Mouse (Mus musculus) spleen, adult 2 months (tissue): ENCODE measurements around the gene Wdr62. TPM values are rescaled to one million over a fixed set of nuclear protein-coding genes. Genes with fewer than 3 reads are reported as not detected.
A peak's percentile ranks its signal among the peaks of the same experiment; 100 is the strongest.

Experiments used
- DNase-seq, 2 experiments: peaks; one replicate each; pipeline versions ENCODE4 v3.0.0 to v3.0.0-alpha.2; 2012 to 2021; ENCODE audit warnings: low spot score in 2 of 2, low read depth in 1 of 2
- H3K27ac ChIP-seq: fragments of 200-500 bp; 2 replicates; pipeline ENCODE4 v1.5.1; 2012; ENCODE audit warnings: low read length, inconsistent platforms; ENCODE audit not compliant: insufficient read depth
- H3K27me3 ChIP-seq: fragments of 200-500 bp; 2 replicates; pipeline ENCODE4 v1.6.1; 2012; ENCODE audit warnings: mild to moderate bottlenecking, moderate library complexity, low read length, inconsistent platforms; ENCODE audit not compliant: control insufficient read depth, insufficient read depth
- H3K36me3 ChIP-seq: fragments of 200-500 bp; 2 replicates; pipeline ENCODE4 v1.6.1; 2012; ENCODE audit warnings: mild to moderate bottlenecking, low read length, inconsistent platforms; ENCODE audit not compliant: control insufficient read depth, insufficient read depth
- H3K4me1 ChIP-seq: fragments of 200-500 bp; 2 replicates; pipeline ENCODE4 v1.6.1; 2011; ENCODE audit warnings: inconsistent platforms; ENCODE audit not compliant: control insufficient read depth, insufficient read depth, insufficient read length
- H3K4me3 ChIP-seq: fragments of 200-500 bp; 2 replicates; pipeline ENCODE4 v1.5.1; 2011; ENCODE audit warnings: mild to moderate bottlenecking, inconsistent platforms; ENCODE audit not compliant: insufficient read depth, insufficient read length; ENCODE audit errors: extremely low read depth
- CTCF ChIP-seq: fragments of 200-500 bp; IDR thresholded peaks from 2 replicates; pipeline ENCODE4 v1.5.1; 2011; ENCODE audit warnings: mild to moderate bottlenecking, inconsistent platforms; ENCODE audit not compliant: insufficient read depth, insufficient read length, insufficient replicate concordance; ENCODE audit errors: extremely low read depth
- POLR2A ChIP-seq: fragments of 200-500 bp; IDR thresholded peaks from 2 replicates; pipeline ENCODE4 v1.6.1; 2011; ENCODE audit warnings: low read depth, low read length, inconsistent platforms
- WGBS: fragments of 180-500 bp; shearing (Covaris S2); methylation state at CpG from one replicate; pipeline ENCODE4 v1.1.7; 2018; 5-methylcytosine and 5-hydroxymethylcytosine counted together
- polyA plus RNA-seq: library from polyadenylated mRNA; depleted of rRNA; stranded (reverse); fragments of >200 nt; gene quantifications from 2 replicates; pipeline ENCODE4 v1.2.3, GENCODE M21; 2012

Wdr62 gene
- polyA plus RNA-seq, 1 experiment, result 15.7 TPM

DNA sequence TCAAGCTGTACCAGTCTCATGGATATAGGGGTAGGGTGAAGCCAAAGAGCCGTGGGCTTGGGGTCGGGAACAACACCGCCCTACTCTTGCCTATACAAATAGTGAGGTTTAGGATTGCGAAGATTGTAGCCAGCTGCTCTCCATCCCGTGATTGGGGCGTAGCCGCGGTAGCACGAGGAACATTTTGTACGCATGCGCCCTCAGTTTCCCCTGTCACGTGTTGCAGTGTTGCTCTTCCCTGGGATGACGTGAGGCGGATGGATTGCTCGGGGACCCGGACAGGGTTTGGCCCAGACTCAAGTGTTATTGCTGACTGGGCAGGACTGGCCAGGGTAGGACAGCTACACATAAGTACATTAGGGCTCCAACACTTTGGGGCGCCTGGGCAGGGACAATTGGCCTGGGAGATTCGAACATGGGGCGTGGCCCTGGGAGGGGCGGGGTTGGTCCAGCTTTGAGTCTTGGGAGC is 485 bp upstream of the Wdr62 start:
- no peaks in the 10 kb centered on the region for H3K27me3 ChIP-seq
- no peak for TF ChIP-seq CTCF
- no peak for TF ChIP-seq POLR2A
- peak overlapping the region; percentile 99 for H3K4me3 ChIP-seq
- peak; percentile 69 to 81 for DNase-seq
- H3K27ac ChIP-seq, result peak overlapping the region; percentile 93
- H3K4me1 ChIP-seq, result no peaks in the 10 kb centered on the region
- H3K36me3 ChIP-seq, result no peaks in the 10 kb centered on the region
- WGBS, result under 1% methylated on average over 20 of the region's 20 CpGs

DNA sequence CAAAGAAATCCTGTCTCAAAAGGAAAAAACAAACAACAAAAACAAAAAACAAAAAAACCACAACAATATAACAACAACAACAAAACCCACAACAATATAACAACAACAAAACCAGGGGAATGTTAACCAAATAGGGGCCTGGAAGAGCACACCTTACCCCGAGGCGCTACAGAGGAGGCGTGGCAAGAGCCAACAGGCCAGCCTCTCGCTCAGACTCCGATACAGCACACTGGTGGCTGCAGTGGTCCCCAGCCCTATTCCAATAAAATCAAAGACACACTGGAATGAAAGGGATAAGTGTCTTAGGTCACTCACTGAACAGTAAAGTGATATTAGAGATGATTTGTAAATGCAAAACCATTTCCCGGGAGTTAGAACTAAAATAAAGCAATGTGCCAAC is 683 bp downstream of the Wdr62 start:
- no peaks in the 10 kb centered on the region for H3K27me3 ChIP-seq
- H3K36me3 ChIP-seq, result no peaks in the 10 kb centered on the region
- DNase-seq, result no peak
- peak overlapping the region; percentile 99; the same call in 1 of the 2 replicates for H3K4me3 ChIP-seq
- TF ChIP-seq POLR2A, result no peak
- no peak for TF ChIP-seq CTCF
- WGBS, result 3% methylated on average over 6 of the region's 6 CpGs
- H3K4me1 ChIP-seq, result no peaks in the 10 kb centered on the region
- no peak overlapping the region for H3K27ac ChIP-seq

DNA sequence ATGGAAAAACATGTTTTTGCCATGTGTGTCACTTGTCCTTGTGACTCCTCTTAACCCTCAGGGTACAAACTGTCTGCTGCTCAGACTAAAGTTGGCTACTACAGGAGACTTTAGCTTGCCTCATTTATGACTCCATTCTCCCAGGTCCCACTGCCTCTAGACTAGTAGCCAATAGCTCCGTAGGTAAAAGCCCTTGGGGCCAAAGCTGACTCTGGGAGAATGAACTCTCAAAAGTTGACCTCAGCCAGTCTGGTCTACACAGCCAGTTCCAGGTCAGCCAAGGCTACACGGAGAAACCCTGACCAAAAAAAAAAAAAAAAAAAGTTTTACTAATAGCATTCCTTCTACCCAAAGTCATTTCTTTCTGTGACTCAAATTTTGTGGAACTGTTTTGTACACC is 1.3 kb downstream of the Wdr62 start:
- DNase-seq, result no peak
- TF ChIP-seq CTCF (no peak), POLR2A (no peak)
- Histone ChIP-seq H3K27ac (no peak overlapping the region), H3K4me1 (no peaks in the 10 kb centered on the region), H3K36me3 (no peaks in the 10 kb centered on the region), H3K4me3 (no peak overlapping the region), H3K27me3 (no peaks in the 10 kb centered on the region)
- WGBS, result 66% methylated on average over 2 of the region's 2 CpGs

DNA sequence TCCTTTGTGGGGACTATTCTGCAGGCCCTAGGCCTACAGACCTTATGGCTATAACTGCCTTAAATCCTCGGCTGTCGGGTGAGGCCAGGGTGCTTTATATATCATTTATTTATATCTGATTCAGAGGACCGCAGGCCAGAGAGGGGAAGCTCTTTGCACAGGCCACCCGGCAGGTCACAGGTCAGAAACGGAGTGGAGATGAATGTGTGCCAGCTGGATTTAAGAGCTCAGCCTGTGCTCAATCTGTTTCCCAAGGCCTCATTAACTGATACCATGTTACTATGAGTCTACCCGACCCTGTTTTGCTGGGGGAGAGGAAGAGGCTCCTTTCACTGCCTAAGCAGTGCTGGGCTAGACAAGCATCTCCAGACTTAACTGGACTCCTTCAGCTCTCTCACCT is 5.8 kb downstream of the Wdr62 start:
- no peaks in the 10 kb centered on the region for H3K4me1 ChIP-seq
- WGBS, result 89% methylated on average over 6 of the region's 6 CpGs
- no peak overlapping the region for H3K4me3 ChIP-seq
- no peak overlapping the region for H3K27ac ChIP-seq
- no peaks in the 10 kb centered on the region for H3K27me3 ChIP-seq
- no peak for DNase-seq
- no peaks in the 10 kb centered on the region for H3K36me3 ChIP-seq
- TF ChIP-seq CTCF (no peak), POLR2A (no peak)

DNA sequence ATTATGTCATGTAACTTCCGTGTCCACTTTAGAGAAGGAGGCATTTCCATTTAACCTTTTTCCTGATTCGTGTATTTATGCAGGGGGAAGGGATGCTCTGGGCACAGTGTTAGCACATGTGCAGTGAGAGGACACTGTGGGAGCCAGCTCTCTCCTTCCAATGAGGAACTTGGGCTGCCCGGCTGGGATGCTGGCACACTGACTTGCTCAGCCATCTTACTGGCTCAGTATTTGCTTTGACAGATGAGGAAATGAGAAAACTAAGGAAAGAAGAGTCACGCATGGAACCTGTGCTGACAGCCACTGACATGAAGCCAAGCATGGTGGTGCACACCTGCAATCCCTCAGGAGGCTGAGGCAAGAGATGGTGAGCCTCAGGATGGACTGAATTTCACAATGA is 10.6 kb downstream of the Wdr62 start:
- TF ChIP-seq POLR2A, result no peak
- TF ChIP-seq CTCF, result no peak
- Histone ChIP-seq H3K36me3 (0 out of 2 replicates have a peak, but pooled peaks cover 1% of the 10 kb centered on the region), H3K4me3 (no peak overlapping the region), H3K4me1 (no peaks in the 10 kb centered on the region), H3K27ac (no peak overlapping the region), H3K27me3 (no peaks in the 10 kb centered on the region)
- WGBS, result 90% methylated on average over 4 of the region's 4 CpGs
- DNase-seq, result no peak

DNA sequence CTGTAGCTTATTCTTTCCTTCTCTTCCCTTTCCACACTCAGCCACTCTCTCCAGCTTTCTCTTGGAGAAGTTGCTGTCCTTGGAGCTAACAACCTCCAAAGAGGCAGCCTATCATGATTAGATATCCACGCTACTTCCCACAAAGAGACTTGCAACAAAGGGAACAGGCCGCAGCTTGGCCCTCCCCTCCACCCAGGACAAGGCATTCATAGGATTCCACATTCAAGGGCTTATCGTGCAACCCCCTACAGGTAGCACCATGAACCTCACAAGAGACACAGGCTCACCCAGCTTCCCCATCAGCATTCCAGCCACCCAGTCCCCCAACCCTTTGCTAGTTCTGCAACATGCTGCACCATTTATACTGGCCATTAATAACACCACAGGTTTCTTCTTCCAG is 13.4 kb downstream of the Wdr62 start:
- DNase-seq, result no peak
- TF ChIP-seq POLR2A (no peak), CTCF (no peak)
- WGBS, result 94% methylated on average over 3 of the region's 3 CpGs
- H3K27me3 ChIP-seq, result no peaks in the 10 kb centered on the region
- H3K4me1 ChIP-seq, result no peaks in the 10 kb centered on the region
- 0 out of 2 replicates have a peak, but pooled peaks cover 1% of the 10 kb centered on the region for H3K36me3 ChIP-seq
- H3K27ac ChIP-seq, result no peak overlapping the region
- H3K4me3 ChIP-seq, result no peak overlapping the region

DNA sequence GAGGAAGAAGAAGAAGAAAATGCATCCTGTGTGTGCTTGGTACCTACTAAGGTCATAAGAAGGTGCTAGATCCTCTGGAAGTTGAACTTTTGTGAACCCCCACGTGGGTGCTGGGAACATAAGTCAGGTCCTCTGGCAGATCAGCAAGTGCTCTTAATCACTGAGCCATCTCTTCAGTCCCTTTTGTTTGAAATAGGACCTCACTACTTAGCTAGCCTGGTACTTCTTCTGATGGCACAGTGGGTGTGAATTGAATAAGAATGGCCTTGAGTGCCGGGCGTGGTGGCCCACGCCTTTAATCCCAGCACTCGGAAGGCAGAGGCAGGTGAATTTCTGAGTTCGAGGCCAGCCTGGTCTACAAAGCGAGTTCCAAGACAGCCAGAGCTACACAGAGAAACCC is 14.3 kb downstream of the Wdr62 start:
- H3K4me1 ChIP-seq, result no peaks in the 10 kb centered on the region
- no peak overlapping the region for H3K27ac ChIP-seq
- TF ChIP-seq POLR2A, result no peak
- TF ChIP-seq CTCF, result no peak
- DNase-seq, result no peak
- no peaks in the 10 kb centered on the region for H3K27me3 ChIP-seq
- no peak overlapping the region for H3K4me3 ChIP-seq
- 96% methylated on average over 7 of the region's 7 CpGs for WGBS
- H3K36me3 ChIP-seq, result 0 out of 2 replicates have a peak, but pooled peaks cover 1% of the 10 kb centered on the region

DNA sequence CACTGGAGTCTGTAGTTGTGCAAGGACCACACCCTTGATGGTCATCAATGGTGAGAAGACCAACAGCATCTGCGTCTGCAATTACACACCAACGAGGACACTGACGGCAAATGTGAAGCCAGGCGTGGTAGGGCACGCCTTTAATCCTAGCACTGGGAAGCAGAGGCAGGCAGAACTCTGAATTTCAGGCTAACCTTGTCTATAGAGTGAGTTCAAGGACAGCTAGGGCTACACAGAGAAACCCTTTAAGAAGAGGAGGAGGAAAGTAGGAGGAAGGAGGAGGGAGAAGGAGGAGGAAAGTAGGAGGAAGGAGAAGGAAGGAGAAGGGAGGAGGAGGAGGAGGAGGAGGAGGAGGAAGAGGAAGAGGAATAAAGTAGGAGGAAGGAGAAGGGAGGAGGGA is 14.7 kb downstream of the Wdr62 start:
- 93% methylated on average over 5 of the region's 5 CpGs for WGBS
- Histone ChIP-seq H3K4me1 (no peaks in the 10 kb centered on the region), H3K27ac (no peak overlapping the region), H3K27me3 (no peaks in the 10 kb centered on the region), H3K36me3 (0 out of 2 replicates have a peak, but pooled peaks cover 1% of the 10 kb centered on the region), H3K4me3 (no peak overlapping the region)
- DNase-seq, result no peak
- TF ChIP-seq POLR2A (no peak), CTCF (no peak)
